Mouse (Mus musculus) midbrain, embryonic 11.5 days (tissue): ENCODE data around the gene Tomm40l. TPM values are rescaled to one million over a fixed set of nuclear protein-coding genes. Genes with fewer than 3 reads are reported as not detected.
A peak's percentile ranks its signal among the peaks of the same experiment; 100 is the strongest.

ENCODE experiments used
- ATAC-seq: fragments of 200-750 bp; cut with Nextera tagmentation; 2 replicates; pipeline ENCODE4 v1.8.0; 2017; ENCODE audit warnings: moderate TSS enrichment, moderate library complexity; ENCODE audit not compliant: low FRiP score
- DNase-seq: peaks from one replicate; pipeline ENCODE4 v3.0.0; 2015; ENCODE audit warnings: low spot score; ENCODE audit errors: missing footprints
- H3K27ac ChIP-seq: fragments of 300-500 bp; sonication (generic); 2 replicates; pipeline ENCODE4 v1.5.1; 2014; ENCODE audit warnings: low read depth, low read length
- H3K27me3 ChIP-seq: fragments of 300-500 bp; sonication (generic); 2 replicates; pipeline ENCODE4 v1.6.1; 2014; ENCODE audit warnings: mild to moderate bottlenecking, low read length, moderate library complexity, mixed read lengths; ENCODE audit not compliant: control insufficient read depth, insufficient read depth
- H3K36me3 ChIP-seq: fragments of 300-500 bp; sonication (generic); 2 replicates; pipeline ENCODE4 v1.6.1; 2014; ENCODE audit warnings: mild to moderate bottlenecking, low read length, moderate library complexity, mixed read lengths; ENCODE audit not compliant: control insufficient read depth, insufficient read depth
- H3K4me1 ChIP-seq: fragments of 300-500 bp; sonication (generic); 2 replicates; pipeline ENCODE4 v1.6.1; 2014; ENCODE audit warnings: low read length; ENCODE audit not compliant: control insufficient read depth, insufficient read depth
- H3K4me2 ChIP-seq: fragments of 300-500 bp; sonication (generic); 2 replicates; pipeline ENCODE4 v1.6.1; 2014; ENCODE audit warnings: mild to moderate bottlenecking, moderate library complexity
- H3K4me3 ChIP-seq: fragments of 300-500 bp; sonication (generic); 2 replicates; pipeline ENCODE4 v1.5.1; 2014; ENCODE audit warnings: low read depth, low read length
- H3K9ac ChIP-seq: fragments of 300-500 bp; sonication (generic); 2 replicates; pipeline ENCODE4 v1.6.1; 2014; ENCODE audit warnings: low read length
- H3K9me3 ChIP-seq: fragments of 300-500 bp; sonication (generic); 2 replicates; pipeline ENCODE4 v1.6.1; 2016; ENCODE audit warnings: low read length; ENCODE audit not compliant: control insufficient read depth
- WGBS: fragments of 180-500 bp; shearing (Covaris S2); extraction: QIAGEN DNeasy Blood & Tissue Kit; methylation state at CpG from one replicate; pipeline ENCODE4 v1.1.7; 2014; 5-methylcytosine and 5-hydroxymethylcytosine counted together
- polyA plus RNA-seq: library from polyadenylated mRNA; unstranded; fragments of >200 nt; fragmentation: Nextera tagmentation; extraction: Ambion mirVana; gene quantifications from 2 replicates; pipeline ENCODE4 v1.2.1, GENCODE M21; 2014

Tomm40l gene
- polyA plus RNA-seq, 1 experiment from 2014 or later = 24.0 TPM

DNA sequence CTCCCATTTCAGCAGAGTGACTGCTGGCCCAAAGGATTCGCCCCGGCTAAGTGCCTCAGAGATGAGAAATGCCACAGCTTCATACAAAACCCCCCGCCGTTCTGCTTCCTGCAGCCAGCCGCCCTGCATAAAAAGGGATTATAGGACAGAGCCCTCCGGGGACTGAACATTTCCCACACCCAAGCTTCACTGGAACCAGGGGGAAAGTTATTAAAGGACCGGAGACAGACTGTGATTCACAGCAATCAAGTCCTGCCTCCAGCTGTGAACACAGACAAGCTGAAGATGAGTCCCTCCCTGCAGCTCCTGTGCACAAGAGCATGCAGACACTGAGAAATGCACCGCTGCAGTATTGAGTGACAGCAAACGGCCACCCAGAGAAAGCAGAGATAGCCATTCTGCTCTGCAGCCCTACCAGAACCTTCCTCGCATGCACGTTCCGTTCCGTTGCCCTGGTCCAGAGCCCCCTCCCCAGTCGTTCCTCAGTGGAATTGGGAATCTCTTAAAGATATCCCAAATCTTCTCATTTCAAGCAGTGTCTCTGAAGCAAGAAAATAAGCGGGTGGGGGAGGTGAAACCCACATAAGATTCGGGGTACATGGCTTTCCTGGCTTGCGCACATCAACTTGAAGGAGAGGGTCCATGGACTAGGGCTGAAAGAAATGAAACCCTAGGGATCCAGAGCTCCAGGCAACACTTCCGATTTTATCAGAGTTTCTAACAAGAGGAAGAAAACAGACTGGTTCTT is 29.0 kb downstream of the Tomm40l start:
- H3K27ac ChIP-seq = peak overlapping the region; percentile 55; the same call in 1 of the 2 replicates
- peak overlapping the region; percentile 2; the same call in 1 of the 2 replicates for H3K4me3 ChIP-seq
- H3K36me3 ChIP-seq = no peaks in the 10 kb centered on the region
- 4% methylated on average over 18 of the region's 18 CpGs for WGBS
- peaks cover 17% of the 10 kb centered on the region; the same call in 1 of the 2 replicates for H3K27me3 ChIP-seq
- peak overlapping the region; percentile 47; the same call in 1 of the 2 replicates for H3K9ac ChIP-seq
- peak; percentile 53 for ATAC-seq
- H3K4me1 ChIP-seq = peaks cover 32% of the 10 kb centered on the region
- H3K9me3 ChIP-seq = no peaks in the 10 kb centered on the region
- DNase-seq = peak; percentile 95
- peak overlapping the region; percentile 37 for H3K4me2 ChIP-seq

DNA sequence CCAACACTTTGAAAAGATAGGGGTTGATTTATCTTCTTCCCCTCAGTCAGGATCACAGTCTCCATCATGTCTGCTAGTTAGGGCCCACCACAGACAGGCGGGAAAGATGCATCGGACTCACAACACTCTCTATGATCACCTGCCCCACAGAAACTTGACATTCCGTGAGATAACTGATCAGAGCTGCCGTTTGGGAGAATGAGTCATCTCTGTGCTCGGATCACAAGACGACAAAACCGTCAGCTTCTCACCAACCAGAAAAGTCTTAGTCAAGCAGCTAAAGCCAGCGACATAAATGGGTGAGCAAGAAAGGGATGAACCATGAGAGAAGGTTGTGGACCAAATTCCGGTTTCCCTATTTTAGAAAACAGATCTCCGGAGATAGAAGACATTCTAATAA is 30.0 kb downstream of the Tomm40l start:
- Histone ChIP-seq H3K4me3 (no peak overlapping the region), H3K9me3 (no peaks in the 10 kb centered on the region), H3K4me1 (peaks cover 33% of the 10 kb centered on the region), H3K27ac (no peak overlapping the region), H3K4me2 (no peak overlapping the region), H3K27me3 (peaks cover 17% of the 10 kb centered on the region; the same call in 1 of the 2 replicates), H3K36me3 (no peaks in the 10 kb centered on the region), H3K9ac (no peak overlapping the region)
- ATAC-seq (no peak), DNase-seq (peak; percentile 82)
- WGBS = 40% methylated on average over 10 of the region's 10 CpGs

- ATAC-seq = no peak
- H3K9me3 ChIP-seq = no peaks in the 10 kb centered on the region
- no peaks in the 10 kb centered on the region for H3K36me3 ChIP-seq
- H3K27me3 ChIP-seq = peaks cover 13% of the 10 kb centered on the region; the same call in 1 of the 2 replicates
- WGBS = 91% methylated on average over 9 of the region's 9 CpGs
- no peak overlapping the region for H3K4me3 ChIP-seq
- no peak overlapping the region for H3K4me2 ChIP-seq
- no peak overlapping the region for H3K27ac ChIP-seq
- H3K9ac ChIP-seq = no peak overlapping the region
- peak; percentile 59 for DNase-seq
- H3K4me1 ChIP-seq = peaks cover 31% of the 10 kb centered on the region
Observed at GRCm38 (mm10) chr1:171190832-171191231, 31.5 kb downstream of the Tomm40l start.

- peaks cover 3% of the 10 kb centered on the region; the same call in 1 of the 2 replicates for H3K27me3 ChIP-seq
- ATAC-seq (peak; percentile 14; the same call in 1 of the 2 replicates), DNase-seq (peak; percentile 89)
- no peak overlapping the region for H3K4me2 ChIP-seq
- H3K27ac ChIP-seq = peak overlapping the region; percentile 18; the same call in 1 of the 2 replicates
- no peaks in the 10 kb centered on the region for H3K9me3 ChIP-seq
- peaks cover 31% of the 10 kb centered on the region for H3K4me1 ChIP-seq
- no peaks in the 10 kb centered on the region for H3K36me3 ChIP-seq
- WGBS = 16% methylated on average over 14 of the region's 14 CpGs
- H3K9ac ChIP-seq = no peak overlapping the region
- no peak overlapping the region for H3K4me3 ChIP-seq
Observed at GRCm38 (mm10) chr1:171189476-171190114, 32.7 kb downstream of the Tomm40l start.

GRCm38 (mm10) chr1:171189046-171189445 is 33.3 kb downstream of the Tomm40l start:
- Histone ChIP-seq H3K4me2 (peak overlapping the region; percentile 6; the same call in 1 of the 2 replicates), H3K9ac (no peak overlapping the region), H3K4me1 (peaks cover 31% of the 10 kb centered on the region), H3K27me3 (no peaks in the 10 kb centered on the region; the same call in 1 of the 2 replicates), H3K9me3 (no peaks in the 10 kb centered on the region), H3K4me3 (no peak overlapping the region), H3K36me3 (no peaks in the 10 kb centered on the region), H3K27ac (peak overlapping the region; percentile 18; the same call in 1 of the 2 replicates)
- ATAC-seq = peak; percentile 22
- peak; percentile 92 for DNase-seq
- WGBS = 10% methylated on average over 8 of the region's 8 CpGs

DNA sequence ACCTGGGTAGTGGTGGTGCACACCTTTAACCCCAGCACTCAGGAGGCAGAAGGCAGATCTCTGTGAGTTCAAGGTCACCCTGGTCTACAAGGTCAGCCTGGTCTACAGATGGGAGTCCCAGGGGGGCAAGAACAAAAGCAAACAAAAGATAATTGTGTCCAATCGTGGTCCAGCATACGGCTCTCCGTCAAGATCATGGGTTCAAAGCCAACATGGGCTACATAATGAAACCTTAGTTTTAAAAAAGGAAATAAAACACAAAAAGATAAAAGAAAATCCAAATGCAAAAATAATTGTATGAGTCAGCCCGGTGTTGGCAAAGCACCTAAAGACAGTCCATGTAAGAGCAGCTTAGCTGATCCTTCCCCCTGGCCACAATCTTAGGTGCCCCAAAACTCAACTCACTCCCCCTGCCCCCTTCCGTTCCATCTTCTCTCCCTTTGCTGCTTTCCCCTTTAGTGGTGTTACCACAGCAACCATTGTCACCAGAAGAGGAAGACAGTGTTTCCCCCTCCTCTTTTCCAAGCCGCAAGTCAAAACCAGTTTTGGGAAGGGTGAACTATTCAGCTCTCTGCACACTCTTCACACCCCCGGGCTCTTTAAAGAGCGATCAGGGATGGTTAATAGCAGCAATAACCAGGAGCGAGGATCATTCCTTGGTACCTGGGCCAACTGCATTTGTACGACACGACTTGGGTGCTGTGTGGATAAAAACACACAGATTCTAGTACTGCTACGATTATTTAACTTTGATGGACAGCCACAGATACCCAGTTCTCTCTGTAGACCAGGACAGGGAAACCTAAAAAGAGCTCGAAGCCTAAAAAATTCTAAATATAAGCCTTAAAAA is 34.2 kb downstream of the Tomm40l start:
- no peak overlapping the region for H3K9ac ChIP-seq
- H3K4me2 ChIP-seq = peak overlapping the region; percentile 0; the same call in 1 of the 2 replicates
- H3K36me3 ChIP-seq = no peaks in the 10 kb centered on the region
- DNase-seq (peak; percentile 93), ATAC-seq (peak; percentile 60; the same call in 1 of the 2 replicates)
- no peaks in the 10 kb centered on the region for H3K27me3 ChIP-seq
- no peaks in the 10 kb centered on the region for H3K9me3 ChIP-seq
- 21% methylated on average over 13 of the region's 13 CpGs for WGBS
- peak overlapping the region; percentile 6; the same call in 1 of the 2 replicates for H3K27ac ChIP-seq
- H3K4me3 ChIP-seq = no peak overlapping the region
- peaks cover 24% of the 10 kb centered on the region for H3K4me1 ChIP-seq

- no peak for ATAC-seq
- Histone ChIP-seq H3K4me2 (no peak overlapping the region), H3K4me1 (peaks cover 15% of the 10 kb centered on the region), H3K9me3 (no peaks in the 10 kb centered on the region), H3K27ac (no peak overlapping the region), H3K27me3 (no peaks in the 10 kb centered on the region), H3K36me3 (no peaks in the 10 kb centered on the region), H3K4me3 (no peak overlapping the region), H3K9ac (no peak overlapping the region)
- WGBS = 72% methylated on average over 8 of the region's 8 CpGs
- peak; percentile 61 for DNase-seq
Observed at GRCm38 (mm10) chr1:171185655-171186054, 36.7 kb downstream of the Tomm40l start.

- Histone ChIP-seq H3K36me3 (no peaks in the 10 kb centered on the region), H3K27ac (no peak overlapping the region), H3K4me3 (no peak overlapping the region), H3K4me1 (peaks cover 11% of the 10 kb centered on the region), H3K4me2 (no peak overlapping the region), H3K9ac (no peak overlapping the region), H3K9me3 (no peaks in the 10 kb centered on the region), H3K27me3 (no peaks in the 10 kb centered on the region)
- ATAC-seq (no peak), DNase-seq (peak; percentile 81)
- 90% methylated on average over 7 of the region's 7 CpGs for WGBS
Observed at GRCm38 (mm10) chr1:171184314-171184713, 38.0 kb downstream of the Tomm40l start.
